Mouse (Mus musculus) testis, adult 2 months (tissue): ENCODE measurements at regions not wholly inside any gene's neighbourhood (a gene's known extent, or its start where the extent isn't known, plus 50 kb on each side); places are given as distances from the start of the nearest gene placed in this dataset.

Experiments used
- CTCF ChIP-seq: fragments of 200-500 bp; IDR thresholded peaks from 2 replicates; pipeline ENCODE4 v1.5.1; 2012; ENCODE audit warnings: low read depth, mild to moderate bottlenecking, inconsistent platforms, low read length, moderate library complexity; ENCODE audit not compliant: control insufficient read depth, insufficient read depth, insufficient replicate concordance
- POLR2A ChIP-seq: fragments of 200-500 bp; IDR thresholded peaks from 2 replicates; pipeline ENCODE4 v1.6.1; 2012; ENCODE audit warnings: low read depth, mild to moderate bottlenecking, inconsistent platforms, low read length, moderate library complexity; ENCODE audit not compliant: control insufficient read depth

DNA sequence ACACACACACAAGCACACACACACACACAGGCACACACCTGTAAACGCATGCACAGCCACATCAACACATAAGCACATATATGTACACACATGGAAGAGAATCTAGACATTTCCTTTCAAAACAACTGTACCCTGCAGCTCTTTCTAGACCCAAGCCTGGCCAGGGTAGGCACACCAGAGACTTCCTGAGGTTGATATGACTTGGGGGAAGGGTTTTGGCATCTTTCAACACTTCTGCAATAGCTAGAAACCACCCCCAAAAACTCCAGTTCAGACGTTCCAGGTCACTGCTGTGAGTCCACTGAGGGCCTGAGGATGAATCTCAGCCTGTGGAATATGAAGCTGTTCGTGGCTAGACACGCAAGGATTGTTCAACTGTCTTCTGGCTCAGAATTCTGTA lies 632.6 kb downstream of the Insc start:
- no peak for TF ChIP-seq POLR2A
- TF ChIP-seq CTCF = no peak
